Mouse (Mus musculus) cerebral cortex, adult 2 months (tissue): ENCODE measurements around the gene Rogdi.

Experiments
- WGBS: fragments of 180-500 bp; shearing (Covaris S2); methylation state at CpG from one replicate; pipeline ENCODE4 v1.1.7; 2018; 5-methylcytosine and 5-hydroxymethylcytosine counted together

Rogdi gene

DNA sequence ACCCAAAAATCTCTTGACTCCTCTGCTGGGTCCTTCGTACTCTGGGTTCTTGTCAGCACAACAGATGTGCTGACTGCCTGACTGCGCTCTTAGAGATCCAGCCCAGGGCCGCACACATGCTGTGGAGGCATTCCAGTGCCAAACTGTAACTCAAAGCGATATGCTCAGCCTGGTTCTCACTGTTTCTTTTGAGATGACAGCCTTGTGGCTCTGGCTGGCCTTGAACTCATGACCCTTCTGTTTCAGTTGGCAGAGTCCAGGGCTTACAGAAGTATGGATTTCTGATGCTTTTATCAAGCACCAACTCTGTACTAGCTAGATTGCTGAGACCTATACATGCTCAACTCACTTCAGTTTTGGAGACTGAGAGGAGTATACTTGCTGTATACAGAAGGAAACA is 20.1 kb downstream of the Rogdi start:
- 75% methylated on average over 4 of the region's 4 CpGs for WGBS

- WGBS = 92% methylated on average over 12 of the region's 12 CpGs
Observed at GRCm38 (mm10) chr16:4984717-4985116, 28.6 kb downstream of the Rogdi start.

GRCm38 (mm10) chr16:4979755-4980380 is 33.5 kb downstream of the Rogdi start:
- 79% methylated on average over 4 of the region's 4 CpGs for WGBS

DNA sequence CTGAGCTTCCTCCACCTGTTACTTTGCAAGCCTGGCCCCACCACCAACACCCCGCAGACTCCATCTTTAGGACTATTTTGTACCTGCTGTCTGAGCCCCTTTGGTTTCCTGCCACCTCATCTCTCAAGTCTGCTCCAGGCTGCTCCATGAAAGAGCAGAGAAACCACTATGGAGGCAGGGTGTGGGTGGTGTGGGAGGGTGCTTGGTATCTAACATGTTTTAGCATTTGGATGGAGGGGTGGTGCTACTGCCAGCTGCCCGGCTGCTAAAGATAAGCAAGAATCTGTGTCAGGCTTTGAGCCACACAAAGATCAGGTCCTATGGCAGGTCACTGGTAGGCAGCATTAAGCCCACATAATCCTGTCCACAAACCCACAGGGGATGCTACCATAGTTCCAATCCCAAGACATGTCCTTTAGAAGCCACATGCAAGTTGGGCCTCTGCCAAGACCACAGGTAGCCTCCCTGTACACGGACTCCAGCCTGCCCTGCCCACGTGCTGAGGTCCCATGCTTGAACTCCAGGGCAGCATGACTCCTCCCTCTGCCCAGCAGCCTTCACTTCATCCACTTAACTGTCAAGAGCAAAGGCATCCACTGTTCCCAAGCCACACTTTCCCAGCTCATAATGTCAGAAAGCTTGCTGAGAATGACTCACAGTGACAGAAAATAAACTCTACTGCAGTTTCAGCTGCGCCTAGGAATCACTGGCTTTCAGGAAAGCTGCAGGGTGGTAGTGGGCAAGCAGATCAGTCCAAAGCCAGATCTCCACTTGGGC is 34.9 kb downstream of the Rogdi start:
- WGBS = 36% methylated on average over 5 of the region's 5 CpGs

GRCm38 (mm10) chr16:4976180-4976579 is 37.2 kb downstream of the Rogdi start:
- 36% methylated on average over 2 of the region's 2 CpGs for WGBS

DNA sequence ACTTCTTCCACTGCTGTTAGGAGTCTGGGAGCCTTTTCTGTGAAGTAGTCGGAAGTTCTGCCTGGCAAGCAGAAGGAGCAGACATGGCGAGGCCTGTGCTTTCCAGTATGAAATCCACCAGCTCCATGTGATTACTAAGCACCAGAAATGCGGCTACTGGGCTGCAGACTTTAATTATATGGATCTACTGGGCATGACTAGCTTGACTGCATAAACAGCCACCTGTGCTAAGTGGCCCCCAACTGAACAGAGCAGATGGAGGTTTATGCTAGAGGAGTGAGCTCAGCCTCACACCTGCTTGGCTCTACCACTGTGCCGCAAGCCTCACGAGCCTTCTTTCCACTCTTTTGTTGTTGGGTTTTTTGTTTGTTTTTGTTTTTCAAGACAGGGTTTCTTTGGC is 38.8 kb downstream of the Rogdi start:
- WGBS = 69% methylated on average over 5 of the region's 5 CpGs

- 82% methylated on average over 4 of the region's 4 CpGs for WGBS
Observed at GRCm38 (mm10) chr16:4971626-4972025, 41.7 kb downstream of the Rogdi start.

DNA sequence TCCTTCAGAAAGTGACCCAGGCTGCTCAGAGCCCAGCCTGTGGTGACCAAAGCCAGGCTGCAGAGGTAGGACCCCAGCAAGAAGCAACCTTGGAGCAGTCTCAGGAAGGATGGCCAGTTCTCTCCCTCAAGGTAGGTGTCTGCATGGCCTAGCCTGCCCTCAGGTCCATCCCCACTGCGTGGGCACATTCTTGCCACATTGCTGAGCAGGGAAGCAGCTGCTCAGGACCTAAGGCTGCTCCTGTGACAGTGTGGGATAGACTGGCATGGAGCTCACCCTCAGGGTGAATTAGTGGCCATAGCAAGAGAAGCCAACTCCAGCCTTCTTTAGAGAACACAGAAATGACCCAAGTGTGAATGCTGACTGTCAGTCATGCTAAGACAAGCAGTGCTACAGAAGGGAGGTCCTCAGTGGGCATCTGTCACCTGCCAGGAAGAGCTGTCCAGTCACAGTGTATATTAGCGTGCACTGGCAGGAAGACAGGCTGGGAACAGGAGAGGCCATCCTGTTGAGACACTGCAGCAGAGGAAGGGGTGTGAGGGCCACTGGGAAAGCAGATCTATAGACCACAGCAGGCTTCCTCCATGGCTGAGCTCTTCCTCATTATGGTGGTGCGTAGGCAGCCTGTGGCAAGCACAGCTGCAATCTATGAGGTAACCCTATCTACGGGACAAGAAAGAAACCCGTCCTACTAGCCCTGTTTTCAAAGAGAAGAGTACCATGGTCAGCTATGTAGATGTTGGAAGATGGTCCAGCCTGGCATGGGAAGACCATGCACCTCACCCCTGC is 44.1 kb downstream of the Rogdi start:
- WGBS = 87% methylated on average over 5 of the region's 5 CpGs

GRCm38 (mm10) chr16:4968426-4968825 is 44.9 kb downstream of the Rogdi start:
- WGBS = 77% methylated on average over 3 of the region's 3 CpGs

- 85% methylated on average over 8 of the region's 8 CpGs for WGBS
Observed at GRCm38 (mm10) chr16:4965392-4966129, 47.8 kb downstream of the Rogdi start.

DNA sequence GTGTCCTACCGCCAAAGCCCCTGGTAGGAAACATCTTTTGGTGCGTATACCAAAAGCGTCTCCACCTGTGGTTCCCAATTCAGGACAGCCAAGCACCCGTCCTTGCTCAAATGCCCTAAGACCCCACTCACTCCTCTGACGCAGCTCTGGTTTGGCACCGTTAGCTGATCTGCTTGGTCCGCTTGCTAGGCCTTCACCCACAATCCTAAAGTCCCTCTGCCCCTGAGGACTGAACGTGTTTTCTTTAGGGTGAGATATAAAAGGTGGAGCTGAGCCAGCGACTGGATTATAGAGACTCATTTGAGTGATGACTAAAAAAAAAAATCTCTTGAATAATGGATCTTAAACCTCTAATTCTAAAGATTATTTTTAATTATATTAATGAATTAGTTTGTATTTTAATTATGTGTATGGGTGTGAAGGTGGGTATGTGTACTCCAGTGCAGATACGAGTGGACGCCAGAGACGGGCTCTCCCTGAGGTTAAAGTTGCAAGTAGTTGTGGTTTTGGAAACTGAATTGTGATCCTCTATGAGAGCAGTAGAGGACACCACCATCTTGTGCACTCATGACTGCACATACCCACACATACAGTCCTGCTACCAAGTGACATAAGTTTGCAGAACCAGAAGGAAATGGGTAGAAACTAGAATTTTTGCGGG is 48.5 kb downstream of the Rogdi start:
- 13% methylated on average over 13 of the region's 13 CpGs for WGBS

GRCm38 (mm10) chr16:4963797-4964709 is 49.3 kb downstream of the Rogdi start, which contains the start of gene Anks3:
Anks3 (minus strand) TSS chr16:4964205.
- under 1% methylated on average over 76 of the region's 76 CpGs for WGBS

DNA sequence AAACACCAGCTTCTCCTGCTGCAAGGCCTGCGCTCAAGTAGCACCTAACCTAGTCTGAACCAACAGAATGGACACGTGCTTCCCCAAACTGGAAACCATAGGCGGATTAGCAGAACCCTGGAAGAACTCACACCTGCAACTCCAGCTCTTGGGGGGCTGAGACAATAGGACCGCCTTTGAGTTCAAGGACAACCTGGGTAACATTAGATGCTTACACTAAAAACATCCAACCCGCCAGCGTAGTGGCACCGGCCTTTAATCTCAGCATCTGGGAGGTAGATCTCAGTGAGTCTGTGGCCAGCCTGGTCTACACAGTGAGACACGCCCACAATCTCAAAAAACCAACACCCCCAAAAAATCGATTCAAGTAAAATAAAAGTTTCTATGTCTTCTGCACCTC is 50.0 kb downstream of the Rogdi start:
- 34% methylated on average over 9 of the region's 9 CpGs for WGBS

- 70% methylated on average over 8 of the region's 8 CpGs for WGBS
Observed at GRCm38 (mm10) chr16:4960260-4960659, 53.1 kb downstream of the Rogdi start.
